Mouse (Mus musculus) heart, postnatal 0 days (tissue): ENCODE data around the gene Pcx. TPM values are rescaled to one million over a fixed set of nuclear protein-coding genes. Genes with fewer than 3 reads are reported as not detected.

Source experiments
- ATAC-seq: fragments of 200-750 bp; cut with Nextera tagmentation; 2 replicates; pipeline ENCODE4 v1.8.0; 2017; ENCODE audit warnings: low read depth, moderate number of reproducible peaks, moderate library complexity; ENCODE audit not compliant: insufficient read depth
- DNase-seq: peaks from one replicate; pipeline ENCODE4 v3.0.0-alpha.2; 2016; ENCODE audit warnings: low spot score
- H3K27ac ChIP-seq: fragments of 300-500 bp; sonication (generic); 2 replicates; pipeline ENCODE4 v1.5.1; 2014; ENCODE audit warnings: low read depth, mild to moderate bottlenecking
- H3K27me3 ChIP-seq: fragments of 300-500 bp; sonication (generic); 2 replicates; pipeline ENCODE4 v1.6.1; 2014; ENCODE audit warnings: low read length, mixed read lengths; ENCODE audit not compliant: control insufficient read depth, insufficient read depth
- H3K36me3 ChIP-seq: fragments of 300-500 bp; sonication (generic); replicated peaks from 2 replicates; pipeline ENCODE4 v1.6.1; 2014; ENCODE audit warnings: low read length, mixed read lengths; ENCODE audit not compliant: control insufficient read depth, insufficient read depth
- H3K4me1 ChIP-seq: fragments of 300-500 bp; sonication (generic); 2 replicates; pipeline ENCODE4 v1.6.1; 2014; ENCODE audit warnings: antibody characterized with exemption; ENCODE audit not compliant: control insufficient read depth, insufficient read depth
- H3K4me2 ChIP-seq: fragments of 300-500 bp; sonication (generic); 2 replicates; pipeline ENCODE4 v1.6.1; 2014; ENCODE audit warnings: low read depth, mild to moderate bottlenecking, low read length, moderate library complexity
- H3K4me3 ChIP-seq: fragments of 300-500 bp; sonication (generic); 2 replicates; pipeline ENCODE4 v1.5.1; 2014; ENCODE audit warnings: low read depth, low read length
- H3K9ac ChIP-seq: fragments of 300-500 bp; sonication (generic); replicated peaks from 2 replicates; pipeline ENCODE4 v1.6.1; 2014; ENCODE audit warnings: low read depth, low read length, mixed read lengths
- H3K9me3 ChIP-seq: fragments of 300-500 bp; sonication (generic); replicated peaks from 2 replicates; pipeline ENCODE4 v1.6.1; 2016; ENCODE audit warnings: low read length; ENCODE audit not compliant: control insufficient read depth
- CTCF ChIP-seq: IDR thresholded peaks from 2 replicates; pipeline ENCODE4 v1.5.1; 2016; ENCODE audit warnings: antibody characterized with exemption, control low read depth, low read depth
- EP300 ChIP-seq: IDR thresholded peaks from 2 replicates; pipeline ENCODE4 v1.6.1; 2016; ENCODE audit warnings: antibody characterized with exemption, low read depth
- WGBS: fragments of 180-500 bp; shearing (Covaris S2); extraction: QIAGEN DNeasy Blood & Tissue Kit; methylation state at CpG from one replicate; pipeline ENCODE4 v1.1.7; 2014; 5-methylcytosine and 5-hydroxymethylcytosine counted together
- polyA plus RNA-seq: library from polyadenylated mRNA; unstranded; fragments of >200 nt; fragmentation: Nextera tagmentation; extraction: Ambion mirVana; gene quantifications from 2 replicates; pipeline ENCODE4 v1.2.1, GENCODE M21; 2015
- total RNA-seq: library from RNA; depleted of rRNA; stranded (reverse); fragments of >200 nt; gene quantifications from 2 replicates; pipeline ENCODE4 v1.2.3, GENCODE M21; 2014; ENCODE audit warnings: low replicate concordance

The Pcx gene
- total and polyA plus RNA-seq, 2 experiments from 2014 or later: 5.2 to 13.8 TPM

- Histone ChIP-seq H3K4me1 (peaks cover 15% of the 10 kb centered on the region), H3K9me3 (no peaks in the 10 kb centered on the region), H3K36me3 (no peaks in the 10 kb centered on the region), H3K9ac (no peak overlapping the region), H3K27me3 (no peaks in the 10 kb centered on the region), H3K4me3 (peak overlapping the region; percentile 74), H3K4me2 (peak overlapping the region; percentile 84), H3K27ac (no peak overlapping the region)
- 9% methylated on average over 13 of the region's 13 CpGs for WGBS
- ATAC-seq: no peak
- DNase-seq: no peak
- no peak for TF ChIP-seq EP300
- no peak for TF ChIP-seq CTCF
Observed at GRCm38 (mm10) chr19:4511116-4511841, 1.0 kb downstream of the Pcx start.

GRCm38 (mm10) chr19:4513236-4513858, 3.1 kb downstream of the Pcx start:
- ATAC-seq (no peak), DNase-seq (no peak)
- peaks cover 15% of the 10 kb centered on the region for H3K4me1 ChIP-seq
- H3K27ac ChIP-seq: no peak overlapping the region
- no peaks in the 10 kb centered on the region for H3K9me3 ChIP-seq
- TF ChIP-seq EP300 (no peak), CTCF (no peak)
- WGBS: 54% methylated on average over 4 of the region's 4 CpGs
- H3K4me3 ChIP-seq: no peak overlapping the region
- no peaks in the 10 kb centered on the region for H3K36me3 ChIP-seq
- no peaks in the 10 kb centered on the region for H3K27me3 ChIP-seq
- no peak overlapping the region for H3K4me2 ChIP-seq
- no peak overlapping the region for H3K9ac ChIP-seq

GRCm38 (mm10) chr19:4515746-4516145, 5.5 kb downstream of the Pcx start:
- TF ChIP-seq CTCF: no peak
- TF ChIP-seq EP300: no peak
- DNase-seq (peak; percentile 22), ATAC-seq (no peak)
- no peaks in the 10 kb centered on the region for H3K9me3 ChIP-seq
- H3K9ac ChIP-seq: no peak overlapping the region
- WGBS: 45% methylated on average over 2 of the region's 2 CpGs
- H3K4me1 ChIP-seq: peaks cover 9% of the 10 kb centered on the region
- H3K27ac ChIP-seq: no peak overlapping the region
- no peaks in the 10 kb centered on the region for H3K36me3 ChIP-seq
- H3K27me3 ChIP-seq: no peaks in the 10 kb centered on the region
- H3K4me3 ChIP-seq: no peak overlapping the region
- H3K4me2 ChIP-seq: no peak overlapping the region

- H3K27ac ChIP-seq: no peak overlapping the region
- no peak overlapping the region for H3K4me2 ChIP-seq
- no peak overlapping the region for H3K9ac ChIP-seq
- no peak for ATAC-seq
- no peaks in the 10 kb centered on the region for H3K27me3 ChIP-seq
- H3K4me1 ChIP-seq: peaks cover 4% of the 10 kb centered on the region; the same call in 1 of the 2 replicates
- no peak for TF ChIP-seq EP300
- no peak for TF ChIP-seq CTCF
- H3K9me3 ChIP-seq: no peaks in the 10 kb centered on the region
- H3K36me3 ChIP-seq: no peaks in the 10 kb centered on the region
- no peak overlapping the region for H3K4me3 ChIP-seq
- 66% methylated on average over 2 of the region's 2 CpGs for WGBS
- DNase-seq: no peak
Observed at GRCm38 (mm10) chr19:4516288-4516687, 6.0 kb downstream of the Pcx start.

- H3K9me3 ChIP-seq: no peaks in the 10 kb centered on the region
- no peaks in the 10 kb centered on the region for H3K27me3 ChIP-seq
- peaks cover 4% of the 10 kb centered on the region; the same call in 1 of the 2 replicates for H3K4me1 ChIP-seq
- no peaks in the 10 kb centered on the region for H3K36me3 ChIP-seq
- H3K4me3 ChIP-seq: no peak overlapping the region
- DNase-seq (no peak), ATAC-seq (no peak)
- no peak overlapping the region for H3K27ac ChIP-seq
- TF ChIP-seq CTCF: no peak
- no peak for TF ChIP-seq EP300
- 44% methylated on average over 1 of the region's 1 CpGs for WGBS
- H3K9ac ChIP-seq: no peak overlapping the region
- no peak overlapping the region for H3K4me2 ChIP-seq
Observed at GRCm38 (mm10) chr19:4517483-4517882, 7.2 kb downstream of the Pcx start.
